Mouse (Mus musculus) cerebellum, adult 2 months (tissue): ENCODE measurements around the gene Itga11. TPM values are rescaled to one million over a fixed set of nuclear protein-coding genes. Genes with fewer than 3 reads are reported as not detected.

ENCODE experiments used
- DNase-seq, 2 experiments: peaks; one replicate each; pipeline ENCODE4 v3.0.0; 2021
- H3K27ac ChIP-seq: fragments of 200-500 bp; 2 replicates; pipeline ENCODE4 v1.5.1; 2012; ENCODE audit warnings: low read length, control low read depth, inconsistent platforms; ENCODE audit not compliant: insufficient read depth
- H3K27me3 ChIP-seq: fragments of 200-500 bp; 2 replicates; pipeline ENCODE4 v1.6.1; 2012; ENCODE audit warnings: inconsistent platforms, mild to moderate bottlenecking, low read length, moderate library complexity; ENCODE audit not compliant: control insufficient read depth, insufficient read depth
- H3K4me1 ChIP-seq: fragments of 200-500 bp; 2 replicates; pipeline ENCODE4 v1.6.1; 2011; ENCODE audit warnings: low read length; ENCODE audit not compliant: control insufficient read depth, insufficient read depth
- H3K4me3 ChIP-seq: fragments of 200-500 bp; replicated peaks from 2 replicates; pipeline ENCODE3; 2011; ENCODE audit warnings: mild to moderate bottlenecking, low read depth, low read length, control low read depth; ENCODE audit not compliant: insufficient read depth
- CTCF ChIP-seq: fragments of 200-500 bp; IDR thresholded peaks from 2 replicates; pipeline ENCODE4 v1.5.1; 2011; ENCODE audit warnings: low read depth, mild to moderate bottlenecking, control low read depth, low read length, moderate library complexity, borderline replicate concordance; ENCODE audit not compliant: insufficient read depth
- POLR2A ChIP-seq: fragments of 200-500 bp; IDR thresholded peaks from 2 replicates; pipeline ENCODE4 v1.6.1; 2011; ENCODE audit warnings: low read length, control low read depth, borderline replicate concordance; ENCODE audit not compliant: insufficient read depth
- WGBS: fragments of 180-500 bp; shearing (Covaris S2); methylation state at CpG from one replicate; pipeline ENCODE4 v1.1.7; 2018; 5-methylcytosine and 5-hydroxymethylcytosine counted together
- polyA plus RNA-seq: library from polyadenylated mRNA; depleted of rRNA; stranded (reverse); fragments of >200 nt; gene quantifications from 2 replicates; pipeline ENCODE4 v1.2.3, GENCODE M21; 2012

Gene Itga11
- polyA plus RNA-seq, 1 experiment: 0.29 TPM

DNA sequence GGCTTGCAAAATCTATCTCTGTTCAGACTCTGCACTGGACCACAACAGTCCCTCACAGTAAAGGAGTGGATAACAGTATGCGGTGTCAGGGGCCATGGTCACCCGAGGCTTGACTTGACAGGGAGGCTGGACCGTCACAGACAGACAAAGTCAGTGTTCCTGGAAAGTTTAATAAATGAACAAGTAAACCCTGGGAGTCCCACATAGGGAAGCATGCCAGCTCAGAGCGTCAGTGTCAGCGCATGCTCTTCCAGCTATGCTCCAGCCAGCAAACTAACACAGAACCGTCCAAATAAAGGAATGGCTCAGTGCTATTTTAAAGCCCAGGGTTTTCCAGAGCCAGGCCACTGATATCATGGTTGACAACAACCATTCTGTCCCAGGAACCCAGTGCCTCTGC, 69.0 kb downstream of the Itga11 start:
- WGBS: 45% methylated on average over 6 of the region's 6 CpGs
- TF ChIP-seq CTCF (no peak), POLR2A (no peak)

DNA sequence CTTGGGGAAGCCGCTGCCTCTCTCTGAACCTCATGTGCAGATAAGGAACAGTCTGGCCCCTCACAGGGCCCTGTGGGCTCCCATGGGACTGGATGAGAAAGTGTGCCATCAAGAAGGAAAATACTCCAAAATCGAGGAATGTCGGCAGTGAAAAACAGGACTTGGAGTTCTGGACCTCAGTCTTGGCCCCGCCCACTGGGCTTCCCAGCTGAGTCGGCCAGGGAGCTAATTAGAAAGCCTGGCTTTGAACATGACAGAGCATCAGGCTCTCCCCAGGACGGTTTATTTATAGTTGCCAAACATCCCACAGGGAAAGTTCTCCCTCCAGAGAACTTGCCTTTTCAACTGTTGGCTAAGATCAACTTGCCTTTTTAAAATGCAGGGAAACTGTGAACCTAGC, 72.0 kb downstream of the Itga11 start:
- Histone ChIP-seq H3K4me1 (no peaks in the 10 kb centered on the region), H3K27ac (no peak overlapping the region), H3K4me3 (no peak overlapping the region), H3K27me3 (no peaks in the 10 kb centered on the region)
- TF ChIP-seq POLR2A (no peak), CTCF (no peak)
- WGBS: 33% methylated on average over 6 of the region's 6 CpGs
- peak in 1 of 2 experiments; percentile 14 for DNase-seq

More for the DNA sequence above, 69.0 kb downstream of the Itga11 start:
- Histone ChIP-seq H3K27ac (no peak overlapping the region), H3K4me3 (no peak overlapping the region), H3K4me1 (no peaks in the 10 kb centered on the region), H3K27me3 (no peaks in the 10 kb centered on the region)
- DNase-seq: no peak

DNA sequence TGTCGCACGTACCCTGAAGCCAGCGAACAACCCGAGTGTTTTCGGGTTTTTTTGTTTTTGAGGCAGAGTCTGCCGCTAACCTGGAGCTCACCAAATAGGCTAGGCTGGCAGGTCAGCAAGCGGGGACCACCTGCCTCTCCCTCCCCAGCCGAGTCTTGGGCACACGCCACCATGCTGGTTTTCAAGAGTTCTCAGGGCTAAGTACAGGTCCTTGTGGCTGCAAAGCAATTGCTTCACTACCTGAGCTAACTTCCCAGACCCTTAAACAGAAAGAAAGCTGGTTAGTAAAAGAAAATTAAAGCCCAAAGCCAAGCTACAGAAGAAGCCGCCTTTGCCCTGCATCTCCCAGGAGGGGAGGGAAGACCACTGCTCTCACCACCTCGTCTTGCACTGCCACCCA, 72.8 kb downstream of the Itga11 start:
- Histone ChIP-seq H3K27me3 (no peaks in the 10 kb centered on the region), H3K27ac (no peak overlapping the region), H3K4me1 (no peaks in the 10 kb centered on the region), H3K4me3 (no peak overlapping the region)
- TF ChIP-seq POLR2A: no peak
- TF ChIP-seq CTCF: no peak
- WGBS: 86% methylated on average over 11 of the region's 11 CpGs
- DNase-seq: no peak

DNA sequence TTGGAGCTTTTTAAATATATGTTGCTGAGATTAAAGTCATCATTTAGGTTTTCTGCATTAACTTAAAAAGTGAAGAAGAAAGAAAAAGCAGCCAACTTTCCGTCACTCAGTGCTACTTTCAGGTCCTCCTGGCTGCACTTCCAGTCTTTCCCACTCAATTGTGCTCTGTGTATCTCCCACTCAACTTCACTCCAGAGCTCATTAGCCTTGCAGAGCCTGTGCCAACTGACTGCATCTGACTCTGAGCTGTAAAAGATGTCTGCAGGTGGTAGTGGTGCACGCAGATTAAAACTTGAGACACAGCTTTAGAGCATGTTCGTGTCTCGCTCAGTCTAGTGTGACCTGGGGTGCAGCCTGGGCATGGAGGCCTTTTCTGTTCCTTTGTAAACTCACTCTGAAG, 80.7 kb downstream of the Itga11 start:
- WGBS: 54% methylated on average over 4 of the region's 4 CpGs
- H3K27me3 ChIP-seq: no peaks in the 10 kb centered on the region
- no peak for DNase-seq
- no peak for TF ChIP-seq CTCF
- H3K4me3 ChIP-seq: no peak overlapping the region
- no peak overlapping the region for H3K27ac ChIP-seq
- H3K4me1 ChIP-seq: no peaks in the 10 kb centered on the region

DNA sequence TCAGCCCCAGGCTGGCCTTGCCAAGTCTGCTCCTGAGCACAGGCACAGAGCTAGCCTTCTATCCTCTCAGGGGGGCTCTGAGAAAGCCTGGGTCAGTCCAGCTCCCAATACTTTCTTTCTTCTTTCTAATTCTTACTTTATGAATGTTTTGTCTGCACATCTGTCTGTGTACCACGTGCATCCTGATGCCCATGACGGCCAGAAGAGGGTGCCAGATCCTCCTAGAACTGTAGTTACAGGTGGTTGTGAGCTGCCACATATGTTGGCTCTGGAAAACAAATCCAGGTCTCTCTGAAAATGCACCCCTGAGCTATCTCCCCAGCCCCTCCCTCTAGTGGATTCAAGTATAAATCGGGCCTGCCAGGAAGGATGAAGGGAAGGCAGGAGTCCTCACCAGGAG, 82.0 kb downstream of the Itga11 start:
- Histone ChIP-seq H3K4me1 (no peaks in the 10 kb centered on the region), H3K4me3 (no peak overlapping the region), H3K27ac (no peak overlapping the region), H3K27me3 (no peaks in the 10 kb centered on the region)
- DNase-seq: no peak
- 50% methylated on average over 3 of the region's 3 CpGs for WGBS
- TF ChIP-seq POLR2A (no peak), CTCF (no peak; the same call in 1 of the 2 replicates)

DNA sequence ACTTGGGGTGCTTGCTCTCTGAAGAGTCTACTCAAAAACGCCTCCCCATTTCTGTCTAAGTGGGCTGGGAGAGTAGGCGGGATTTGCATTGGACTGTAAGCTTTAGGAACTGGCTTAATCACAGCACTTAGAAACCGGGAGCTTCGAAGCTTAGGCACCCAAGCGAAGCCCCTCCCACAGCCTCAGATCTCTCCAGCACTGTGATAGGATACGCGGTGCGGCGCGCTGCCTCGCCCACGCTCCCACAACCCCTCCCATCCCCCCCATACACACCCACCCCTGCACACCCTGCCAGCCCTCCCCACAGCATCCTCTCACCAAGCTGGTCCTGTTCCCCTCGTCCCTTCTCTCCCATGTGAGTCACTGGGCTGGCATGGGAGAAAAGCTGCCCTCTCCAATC, 85.9 kb downstream of the Itga11 start:
- DNase-seq: no peak
- H3K4me1 ChIP-seq: no peaks in the 10 kb centered on the region
- no peak overlapping the region for H3K27ac ChIP-seq
- H3K4me3 ChIP-seq: no peak overlapping the region
- 32% methylated on average over 13 of the region's 13 CpGs for WGBS
- no peak for TF ChIP-seq POLR2A
- no peak for TF ChIP-seq CTCF
- no peaks in the 10 kb centered on the region for H3K27me3 ChIP-seq

DNA sequence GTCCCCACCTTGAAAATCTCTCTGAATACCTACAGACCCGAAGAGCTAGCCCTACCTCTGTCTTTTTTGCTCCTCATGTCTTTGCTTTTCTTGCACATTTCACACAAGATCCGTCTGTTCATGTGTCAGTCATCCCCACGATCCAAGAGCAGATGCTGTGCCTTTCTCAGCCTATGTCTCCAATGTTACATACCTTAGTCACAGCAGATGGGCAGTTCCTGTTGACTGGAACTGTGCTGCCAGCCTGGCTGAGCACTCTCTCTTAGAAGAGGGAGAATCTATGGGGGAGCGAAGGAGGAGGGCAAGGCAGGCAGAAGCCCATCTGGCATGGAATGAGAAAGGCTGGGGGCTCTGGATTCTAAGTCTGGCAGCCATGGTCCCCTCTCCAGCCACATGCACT, 87.7 kb downstream of the Itga11 start:
- 34% methylated on average over 4 of the region's 4 CpGs for WGBS
- no peak for DNase-seq
- no peaks in the 10 kb centered on the region for H3K27me3 ChIP-seq
- H3K4me1 ChIP-seq: no peaks in the 10 kb centered on the region
- no peak overlapping the region for H3K4me3 ChIP-seq
- TF ChIP-seq POLR2A: no peak
- H3K27ac ChIP-seq: no peak overlapping the region

DNA sequence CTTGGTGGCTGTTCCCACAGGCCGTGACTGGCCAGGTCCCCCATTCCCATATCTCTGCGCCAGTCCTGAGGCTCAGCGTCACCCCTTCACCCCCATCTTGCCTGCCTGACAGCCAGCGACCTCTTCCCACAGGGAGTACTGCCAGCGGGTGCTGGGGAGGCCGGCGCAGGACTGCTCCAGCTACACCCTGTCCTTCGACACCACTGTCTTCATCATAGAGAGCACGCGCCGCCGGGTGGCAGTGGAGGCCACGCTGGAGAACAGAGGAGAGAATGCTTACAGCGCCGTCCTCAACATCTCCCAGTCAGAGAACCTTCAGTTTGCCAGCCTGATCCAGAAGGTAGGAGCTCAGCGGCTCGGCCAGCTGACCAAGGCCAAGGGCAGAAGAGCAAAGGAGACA, 89.8 kb downstream of the Itga11 start:
- WGBS: 72% methylated on average over 17 of the region's 17 CpGs
- Histone ChIP-seq H3K4me1 (no peaks in the 10 kb centered on the region), H3K4me3 (no peak overlapping the region), H3K27ac (no peak overlapping the region), H3K27me3 (no peaks in the 10 kb centered on the region)
- TF ChIP-seq POLR2A (no peak), CTCF (no peak)
- DNase-seq: no peak

DNA sequence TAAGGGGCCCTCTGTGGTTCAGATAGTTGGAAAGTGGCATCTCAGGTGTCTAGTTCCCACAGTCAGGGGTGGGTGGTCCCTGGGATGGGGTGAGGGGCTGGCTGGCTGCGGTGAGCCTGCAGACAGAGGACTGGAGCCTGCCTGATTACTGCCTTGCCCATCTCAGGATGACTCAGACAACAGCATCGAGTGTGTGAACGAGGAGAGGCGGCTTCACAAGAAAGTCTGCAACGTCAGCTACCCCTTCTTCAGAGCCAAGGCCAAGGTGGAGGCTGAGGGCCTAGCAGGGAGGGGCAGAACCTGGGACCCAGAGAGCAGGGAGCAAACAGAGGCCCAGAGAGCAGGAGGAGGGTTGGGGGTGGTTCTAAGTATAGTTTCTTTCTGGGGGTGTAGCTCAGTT, 90.7 kb downstream of the Itga11 start:
- no peak overlapping the region for H3K4me3 ChIP-seq
- WGBS: 86% methylated on average over 5 of the region's 5 CpGs
- no peaks in the 10 kb centered on the region for H3K4me1 ChIP-seq
- TF ChIP-seq POLR2A (no peak), CTCF (no peak)
- no peak overlapping the region for H3K27ac ChIP-seq
- DNase-seq: no peak
- no peaks in the 10 kb centered on the region for H3K27me3 ChIP-seq
